Mouse (Mus musculus) olfactory bulb, adult 2 months (tissue): ENCODE results near the gene Hoxb8. TPM values are rescaled to one million over a fixed set of nuclear protein-coding genes. Genes with fewer than 3 reads are reported as not detected.

Experiments
- H3K27ac ChIP-seq: fragments of 200-500 bp; 2 replicates; pipeline ENCODE4 v1.5.1; 2012; ENCODE audit warnings: low read depth, low read length; ENCODE audit not compliant: insufficient read depth
- H3K4me1 ChIP-seq: fragments of 200-500 bp; 2 replicates; pipeline ENCODE4 v1.6.1; 2012; ENCODE audit warnings: low read length; ENCODE audit not compliant: control insufficient read depth, insufficient read depth
- H3K4me3 ChIP-seq: fragments of 200-500 bp; 2 replicates; pipeline ENCODE4 v1.5.1; 2012; ENCODE audit warnings: mild to moderate bottlenecking, low read depth, low read length, moderate library complexity; ENCODE audit not compliant: insufficient read depth
- CTCF ChIP-seq: fragments of 200-500 bp; IDR thresholded peaks from 2 replicates; pipeline ENCODE4 v1.5.1; 2012; ENCODE audit warnings: low read depth, mild to moderate bottlenecking, low read length, moderate library complexity; ENCODE audit not compliant: insufficient read depth
- POLR2A ChIP-seq: fragments of 200-500 bp; IDR thresholded peaks from 2 replicates; pipeline ENCODE4 v1.6.1; 2012; ENCODE audit warnings: mild to moderate bottlenecking, low read depth, low read length, moderate library complexity; ENCODE audit not compliant: insufficient read depth
- WGBS: fragments of 180-500 bp; shearing (Covaris S2); methylation state at CpG from one replicate; pipeline ENCODE4 v1.1.7; 2018; 5-methylcytosine and 5-hydroxymethylcytosine counted together
- polyA plus RNA-seq: library from polyadenylated mRNA; stranded (reverse); fragments of >200 nt; gene quantifications from 2 replicates; pipeline ENCODE4 v1.2.4, GENCODE M21; 2012; ENCODE audit warnings: low replicate concordance; ENCODE audit not compliant: missing spikeins, insufficient read depth, insufficient read length

The Hoxb8 gene
- polyA plus RNA-seq, 1 experiment = not detected

- TF ChIP-seq CTCF (no peak), POLR2A (no peak)
- Histone ChIP-seq H3K4me1 (no peaks in the 10 kb centered on the region), H3K27ac (no peak overlapping the region), H3K4me3 (no peak overlapping the region)
- WGBS = 12% methylated on average over 4 of the region's 4 CpGs
Observed at GRCm38 (mm10) chr11:96309288-96309687, 27.6 kb downstream of the Hoxb8 start.

GRCm38 (mm10) chr11:96310183-96310938, 28.7 kb downstream of the Hoxb8 start:
- Histone ChIP-seq H3K27ac (no peak overlapping the region), H3K4me1 (no peaks in the 10 kb centered on the region), H3K4me3 (no peak overlapping the region)
- TF ChIP-seq POLR2A (no peak), CTCF (no peak)
- WGBS = 7% methylated on average over 20 of the region's 20 CpGs

GRCm38 (mm10) chr11:96311097-96311496, 29.4 kb downstream of the Hoxb8 start:
- H3K27ac ChIP-seq = no peak overlapping the region
- no peaks in the 10 kb centered on the region for H3K4me1 ChIP-seq
- TF ChIP-seq POLR2A = no peak
- TF ChIP-seq CTCF = no peak
- WGBS = 14% methylated on average over 6 of the region's 6 CpGs
- H3K4me3 ChIP-seq = no peak overlapping the region

GRCm38 (mm10) chr11:96311520-96312417, 30.1 kb downstream of the Hoxb8 start:
- H3K27ac ChIP-seq = no peak overlapping the region
- H3K4me3 ChIP-seq = no peak overlapping the region
- H3K4me1 ChIP-seq = no peaks in the 10 kb centered on the region
- WGBS = 2% methylated on average over 31 of the region's 31 CpGs
- TF ChIP-seq POLR2A (no peak), CTCF (0 out of 2 replicates have a peak, but pooled peaks have one; percentile 25)

GRCm38 (mm10) chr11:96313134-96313533, 31.4 kb downstream of the Hoxb8 start:
- H3K27ac ChIP-seq = no peak overlapping the region
- H3K4me1 ChIP-seq = no peaks in the 10 kb centered on the region
- no peak for TF ChIP-seq POLR2A
- no peak for TF ChIP-seq CTCF
- H3K4me3 ChIP-seq = no peak overlapping the region
- WGBS = 26% methylated on average over 2 of the region's 2 CpGs

- Histone ChIP-seq H3K4me3 (no peak overlapping the region), H3K27ac (no peak overlapping the region), H3K4me1 (no peaks in the 10 kb centered on the region)
- 6% methylated on average over 12 of the region's 12 CpGs for WGBS
- TF ChIP-seq CTCF = no peak
- no peak for TF ChIP-seq POLR2A
Observed at GRCm38 (mm10) chr11:96313806-96314428, 32.2 kb downstream of the Hoxb8 start.

GRCm38 (mm10) chr11:96314671-96315343, 33.1 kb downstream of the Hoxb8 start:
- Histone ChIP-seq H3K27ac (no peak overlapping the region), H3K4me1 (no peaks in the 10 kb centered on the region), H3K4me3 (no peak overlapping the region)
- WGBS = 2% methylated on average over 34 of the region's 34 CpGs
- no peak for TF ChIP-seq POLR2A

GRCm38 (mm10) chr11:96315344-96315681, 33.6 kb downstream of the Hoxb8 start:
- Histone ChIP-seq H3K4me3 (no peak overlapping the region), H3K4me1 (no peaks in the 10 kb centered on the region), H3K27ac (no peak overlapping the region)
- TF ChIP-seq POLR2A = no peak
- TF ChIP-seq CTCF = no peak
- 2% methylated on average over 5 of the region's 5 CpGs for WGBS
